Mouse (Mus musculus) liver, embryonic 12.5 days (tissue): Measurements from ENCODE around the gene Erc2. TPM values are rescaled to one million over a fixed set of nuclear protein-coding genes. Genes with fewer than 3 reads are reported as not detected.

Experiments used
- ATAC-seq: fragments of 200-750 bp; cut with Nextera tagmentation; 2 replicates; pipeline ENCODE4 v1.8.0; 2017; ENCODE audit warnings: moderate number of reproducible peaks, mild to moderate bottlenecking, moderate library complexity
- H3K27ac ChIP-seq: fragments of 300-500 bp; sonication (generic); 2 replicates; pipeline ENCODE4 v1.5.1; 2016; ENCODE audit warnings: mild to moderate bottlenecking
- H3K27me3 ChIP-seq: fragments of 300-500 bp; sonication (generic); replicated peaks from 2 replicates; pipeline ENCODE4 v1.6.1; 2016; ENCODE audit warnings: mild to moderate bottlenecking, moderate library complexity
- H3K36me3 ChIP-seq: fragments of 300-500 bp; sonication (generic); 2 replicates; pipeline ENCODE4 v1.6.1; 2016; ENCODE audit warnings: mild to moderate bottlenecking, moderate library complexity
- H3K4me1 ChIP-seq: fragments of 300-500 bp; sonication (generic); 2 replicates; pipeline ENCODE4 v1.6.1; 2016
- H3K4me2 ChIP-seq: fragments of 300-500 bp; sonication (generic); 2 replicates; pipeline ENCODE4 v1.6.1; 2016; ENCODE audit warnings: mild to moderate bottlenecking, moderate library complexity
- H3K4me3 ChIP-seq: fragments of 300-500 bp; sonication (generic); 2 replicates; pipeline ENCODE4 v1.5.1; 2016; ENCODE audit warnings: mild to moderate bottlenecking, moderate library complexity
- H3K9ac ChIP-seq: fragments of 300-500 bp; sonication (generic); 2 replicates; pipeline ENCODE4 v1.6.1; 2016; ENCODE audit warnings: mild to moderate bottlenecking, moderate library complexity
- H3K9me3 ChIP-seq: fragments of 300-500 bp; sonication (generic); replicated peaks from 2 replicates; pipeline ENCODE4 v1.6.1; 2016; ENCODE audit warnings: mild to moderate bottlenecking, moderate library complexity
- WGBS: fragments of 180-500 bp; shearing (Covaris S2); methylation state at CpG from one replicate; pipeline ENCODE4 v1.1.7; 2016; ENCODE audit not compliant: insufficient replicate concordance; 5-methylcytosine and 5-hydroxymethylcytosine counted together
- polyA plus RNA-seq: library from polyadenylated mRNA; unstranded; fragments of >200 nt; fragmentation: Nextera tagmentation; extraction: Ambion mirVana; gene quantifications from 2 replicates; pipeline ENCODE4 v1.2.1, GENCODE M21; 2016

Gene Erc2
- polyA plus RNA-seq, 1 experiment from 2014 or later, result 0.77 TPM

GRCm38 (mm10) chr14:27739436-27739835, 117.2 kb downstream of the Erc2 start:
- Histone ChIP-seq H3K4me3 (no peak overlapping the region), H3K4me2 (no peak overlapping the region), H3K27me3 (0 out of 2 replicates have a peak, but pooled peaks cover 3% of the 10 kb centered on the region), H3K36me3 (no peaks in the 10 kb centered on the region), H3K27ac (no peak overlapping the region), H3K9ac (no peak overlapping the region), H3K4me1 (no peaks in the 10 kb centered on the region), H3K9me3 (no peaks in the 10 kb centered on the region)
- ATAC-seq, result no peak
- WGBS, result 54% methylated on average over 1 of the region's 1 CpGs

GRCm38 (mm10) chr14:27741248-27741916, 119.2 kb downstream of the Erc2 start:
- no peak for ATAC-seq
- H3K4me3 ChIP-seq, result no peak overlapping the region
- 0 out of 2 replicates have a peak, but pooled peaks cover 3% of the 10 kb centered on the region for H3K27me3 ChIP-seq
- H3K4me2 ChIP-seq, result no peak overlapping the region
- H3K4me1 ChIP-seq, result no peaks in the 10 kb centered on the region
- H3K27ac ChIP-seq, result no peak overlapping the region
- H3K9me3 ChIP-seq, result no peaks in the 10 kb centered on the region
- WGBS, result 24% methylated on average over 3 of the region's 3 CpGs
- H3K36me3 ChIP-seq, result no peaks in the 10 kb centered on the region
- no peak overlapping the region for H3K9ac ChIP-seq

GRCm38 (mm10) chr14:27754340-27754739, 132.1 kb downstream of the Erc2 start:
- Histone ChIP-seq H3K4me1 (no peaks in the 10 kb centered on the region), H3K9ac (no peak overlapping the region), H3K4me2 (no peak overlapping the region), H3K4me3 (no peak overlapping the region), H3K36me3 (no peaks in the 10 kb centered on the region), H3K27ac (no peak overlapping the region), H3K9me3 (no peaks in the 10 kb centered on the region), H3K27me3 (no peaks in the 10 kb centered on the region)
- WGBS, result 66% methylated on average over 1 of the region's 1 CpGs
- ATAC-seq, result no peak

- Histone ChIP-seq H3K27me3 (no peaks in the 10 kb centered on the region), H3K4me1 (no peaks in the 10 kb centered on the region), H3K4me3 (no peak overlapping the region), H3K4me2 (no peak overlapping the region), H3K9me3 (no peaks in the 10 kb centered on the region), H3K27ac (no peak overlapping the region), H3K36me3 (no peaks in the 10 kb centered on the region), H3K9ac (no peak overlapping the region)
- WGBS, result 66% methylated on average over 5 of the region's 5 CpGs
- ATAC-seq, result no peak
Measured at GRCm38 (mm10) chr14:27756901-27757300, 134.7 kb downstream of the Erc2 start.

- no peak for ATAC-seq
- WGBS, result 54% methylated on average over 1 of the region's 1 CpGs
Measured at GRCm38 (mm10) chr14:27758230-27758629, 136.0 kb downstream of the Erc2 start.

GRCm38 (mm10) chr14:27759069-27759628, 136.9 kb downstream of the Erc2 start:
- no peak for ATAC-seq
- Histone ChIP-seq H3K4me3 (no peak overlapping the region), H3K9ac (no peak overlapping the region), H3K9me3 (no peaks in the 10 kb centered on the region), H3K4me1 (no peaks in the 10 kb centered on the region), H3K36me3 (no peaks in the 10 kb centered on the region), H3K27ac (no peak overlapping the region), H3K4me2 (no peak overlapping the region), H3K27me3 (no peaks in the 10 kb centered on the region)
- WGBS, result 82% methylated on average over 6 of the region's 6 CpGs

More at GRCm38 (mm10) chr14:27758230-27758629, 136.0 kb downstream of the Erc2 start:
- Histone ChIP-seq H3K4me1 (no peaks in the 10 kb centered on the region), H3K9me3 (no peaks in the 10 kb centered on the region), H3K27me3 (no peaks in the 10 kb centered on the region), H3K36me3 (no peaks in the 10 kb centered on the region), H3K4me2 (no peak overlapping the region), H3K4me3 (no peak overlapping the region), H3K9ac (no peak overlapping the region), H3K27ac (no peak overlapping the region)

GRCm38 (mm10) chr14:27759982-27760381, 137.8 kb downstream of the Erc2 start:
- Histone ChIP-seq H3K27ac (no peak overlapping the region), H3K4me1 (no peaks in the 10 kb centered on the region), H3K27me3 (no peaks in the 10 kb centered on the region), H3K9ac (no peak overlapping the region), H3K36me3 (no peaks in the 10 kb centered on the region), H3K4me3 (no peak overlapping the region), H3K9me3 (no peaks in the 10 kb centered on the region), H3K4me2 (no peak overlapping the region)
- no peak for ATAC-seq
- WGBS, result 69% methylated on average over 9 of the region's 9 CpGs

- WGBS, result 65% methylated on average over 5 of the region's 5 CpGs
- Histone ChIP-seq H3K4me1 (peaks cover 18% of the 10 kb centered on the region), H3K27me3 (no peaks in the 10 kb centered on the region), H3K36me3 (no peaks in the 10 kb centered on the region), H3K4me2 (no peak overlapping the region), H3K27ac (no peak overlapping the region), H3K9ac (no peak overlapping the region), H3K4me3 (no peak overlapping the region), H3K9me3 (no peaks in the 10 kb centered on the region)
- ATAC-seq, result no peak
Measured at GRCm38 (mm10) chr14:27775367-27775766, 153.1 kb downstream of the Erc2 start.

- H3K4me3 ChIP-seq, result no peak overlapping the region
- no peaks in the 10 kb centered on the region for H3K27me3 ChIP-seq
- peaks cover 18% of the 10 kb centered on the region for H3K4me1 ChIP-seq
- H3K9me3 ChIP-seq, result no peaks in the 10 kb centered on the region
- H3K36me3 ChIP-seq, result no peaks in the 10 kb centered on the region
- H3K27ac ChIP-seq, result no peak overlapping the region
- no peak overlapping the region for H3K9ac ChIP-seq
- no peak for ATAC-seq
- WGBS, result 77% methylated on average over 8 of the region's 8 CpGs
- H3K4me2 ChIP-seq, result no peak overlapping the region
Measured at GRCm38 (mm10) chr14:27778503-27778902, 156.3 kb downstream of the Erc2 start.

GRCm38 (mm10) chr14:27778982-27779701, 156.9 kb downstream of the Erc2 start:
- peak overlapping the region; percentile 54; the same call in 1 of the 2 replicates for H3K27ac ChIP-seq
- no peak overlapping the region for H3K4me3 ChIP-seq
- H3K4me1 ChIP-seq, result peaks cover 18% of the 10 kb centered on the region
- H3K27me3 ChIP-seq, result no peaks in the 10 kb centered on the region
- ATAC-seq, result peak; percentile 88
- WGBS, result 14% methylated on average over 2 of the region's 2 CpGs
- no peak overlapping the region for H3K9ac ChIP-seq
- H3K36me3 ChIP-seq, result no peaks in the 10 kb centered on the region
- peak overlapping the region; percentile 14 for H3K4me2 ChIP-seq
- H3K9me3 ChIP-seq, result no peaks in the 10 kb centered on the region

- Histone ChIP-seq H3K9me3 (no peaks in the 10 kb centered on the region), H3K4me3 (no peak overlapping the region), H3K27me3 (no peaks in the 10 kb centered on the region), H3K4me1 (peaks cover 18% of the 10 kb centered on the region), H3K4me2 (no peak overlapping the region), H3K36me3 (no peaks in the 10 kb centered on the region), H3K27ac (no peak overlapping the region), H3K9ac (no peak overlapping the region)
- 71% methylated on average over 1 of the region's 1 CpGs for WGBS
- no peak for ATAC-seq
Measured at GRCm38 (mm10) chr14:27781221-27781620, 159.0 kb downstream of the Erc2 start.

- peaks cover 8% of the 10 kb centered on the region; the same call in 1 of the 2 replicates for H3K4me1 ChIP-seq
- no peak for ATAC-seq
- H3K9me3 ChIP-seq, result no peaks in the 10 kb centered on the region
- no peaks in the 10 kb centered on the region for H3K36me3 ChIP-seq
- no peak overlapping the region for H3K27ac ChIP-seq
- H3K4me2 ChIP-seq, result no peak overlapping the region
- H3K27me3 ChIP-seq, result no peaks in the 10 kb centered on the region
- H3K9ac ChIP-seq, result no peak overlapping the region
- no peak overlapping the region for H3K4me3 ChIP-seq
- 72% methylated on average over 4 of the region's 4 CpGs for WGBS
Measured at GRCm38 (mm10) chr14:27784826-27785225, 162.6 kb downstream of the Erc2 start.
